Mouse (Mus musculus) gastrocnemius, adult 2 months (tissue): ENCODE results near the gene Kcnq5. TPM values are rescaled to one million over a fixed set of nuclear protein-coding genes. Genes with fewer than 3 reads are reported as not detected.

Experiments used
- DNase-seq: peaks from one replicate; pipeline ENCODE4 v3.0.0; 2022
- H3K27ac ChIP-seq: fragments of 200-600 bp; 2 replicates; pipeline ENCODE4 v1.8.1; 2022; ENCODE audit warnings: mild to moderate bottlenecking
- H3K4me3 ChIP-seq: fragments of 200-600 bp; 2 replicates; pipeline ENCODE4 v1.8.1; 2022; ENCODE audit warnings: mild to moderate bottlenecking, moderate library complexity
- CTCF ChIP-seq: fragments of 200-600 bp; IDR thresholded peaks from 2 replicates; pipeline ENCODE4 v1.8.1; 2022; ENCODE audit warnings: antibody characterized with exemption, mild to moderate bottlenecking, moderate library complexity
- intact Hi-C: fragments of 180-260 bp; cut with DNase I; formaldehyde crosslinking; loops from one replicate; pipeline ENCODE4 v1.15.1; 2025
- total RNA-seq, 2 experiments: library from RNA; stranded (reverse); gene quantifications; 2 replicates each; pipeline ENCODE4 v1.2.3; 2021

Kcnq5 gene
- total RNA-seq, 2 experiments from 2014 or later: 9.2 to 18.8 TPM

GRCm38 (mm10) chr1:21927182-21927581 lies 34.6 kb downstream of the Kcnq5 start:
- DNase-seq: no peak
- Histone ChIP-seq H3K4me3 (no peak overlapping the region), H3K27ac (no peak overlapping the region)
- no peak for TF ChIP-seq CTCF
- intact Hi-C loops: no loop called here

- intact Hi-C loops: no loop called here
- TF ChIP-seq CTCF: no peak
- no peak overlapping the region for H3K4me3 ChIP-seq
- H3K27ac ChIP-seq: no peak overlapping the region
- DNase-seq: no peak
Measured at GRCm38 (mm10) chr1:21923293-21923642, 38.5 kb downstream of the Kcnq5 start.

DNA sequence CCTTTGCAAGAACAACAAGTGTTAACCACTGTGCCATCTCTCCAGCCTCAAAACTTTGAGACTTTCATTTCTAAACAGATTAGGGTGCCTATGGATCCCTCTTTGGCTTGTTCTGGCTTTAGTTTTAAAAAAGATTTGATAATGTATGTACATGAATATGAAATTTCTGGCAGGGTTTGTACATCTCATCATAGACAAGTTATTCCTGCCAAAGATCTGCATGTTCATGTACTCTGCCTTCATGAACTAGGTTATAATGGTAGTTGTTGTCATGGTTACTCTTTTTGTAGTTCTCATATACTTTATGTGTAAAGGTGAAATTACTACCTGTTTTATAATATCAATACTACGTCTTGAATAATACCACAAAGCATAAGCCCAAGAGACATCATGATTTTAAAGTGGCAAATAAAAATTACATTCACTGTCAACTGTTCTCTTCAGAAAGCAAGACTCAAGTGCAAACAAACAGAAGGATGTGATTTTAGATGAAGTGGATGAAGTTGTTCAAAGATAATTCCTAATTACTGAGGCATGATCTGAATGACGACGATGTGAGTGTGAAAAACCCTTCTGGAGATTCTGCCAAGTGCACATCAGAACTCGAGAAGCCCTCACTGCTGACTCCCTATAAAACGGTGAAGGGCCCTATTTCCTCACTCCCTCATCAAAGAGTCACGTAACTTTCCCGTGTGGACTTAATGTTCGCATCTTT lies 39.0 kb downstream of the Kcnq5 start:
- TF ChIP-seq CTCF: no peak
- Histone ChIP-seq H3K4me3 (no peak overlapping the region), H3K27ac (no peak overlapping the region)
- DNase-seq: no peak
- intact Hi-C loops: no loop called here

- DNase-seq: no peak
- TF ChIP-seq CTCF: no peak
- intact Hi-C loops: no loop called here
- Histone ChIP-seq H3K27ac (no peak overlapping the region), H3K4me3 (no peak overlapping the region)
Measured at GRCm38 (mm10) chr1:21919276-21919675, 42.5 kb downstream of the Kcnq5 start.

DNA sequence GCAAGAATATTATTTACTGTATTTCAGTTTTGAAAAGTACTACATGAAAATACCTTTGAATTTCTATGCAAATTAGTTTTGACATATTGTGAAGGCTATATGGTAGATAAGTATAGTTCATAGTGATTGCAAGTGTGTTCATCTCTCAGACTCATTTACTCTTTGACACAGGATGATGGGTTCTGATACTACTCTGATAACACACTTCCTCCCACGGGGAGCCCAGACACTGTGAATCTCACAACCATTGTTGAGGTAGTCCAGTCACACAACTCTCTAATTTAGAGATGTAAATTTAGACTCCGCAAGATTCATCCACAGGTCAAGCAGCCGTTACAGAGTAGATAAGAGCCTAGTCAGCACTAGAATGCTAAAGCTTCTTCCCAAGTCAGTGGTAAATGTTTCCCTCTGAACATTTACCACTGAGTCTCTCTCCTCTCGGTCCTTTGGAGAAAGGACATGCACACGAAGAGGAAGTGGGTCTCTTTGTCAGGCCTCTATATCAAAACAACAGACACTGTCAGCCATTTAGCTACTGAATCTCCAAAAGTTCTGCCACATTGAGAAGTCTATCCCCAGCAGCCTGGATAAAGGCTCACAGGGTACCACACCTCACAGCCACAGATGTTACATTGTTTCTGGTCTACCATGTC lies 65.5 kb downstream of the Kcnq5 start:
- DNase-seq: no peak
- intact Hi-C loops: no loop called here
- H3K27ac ChIP-seq: no peak overlapping the region
- no peak for TF ChIP-seq CTCF
- no peak overlapping the region for H3K4me3 ChIP-seq

DNA sequence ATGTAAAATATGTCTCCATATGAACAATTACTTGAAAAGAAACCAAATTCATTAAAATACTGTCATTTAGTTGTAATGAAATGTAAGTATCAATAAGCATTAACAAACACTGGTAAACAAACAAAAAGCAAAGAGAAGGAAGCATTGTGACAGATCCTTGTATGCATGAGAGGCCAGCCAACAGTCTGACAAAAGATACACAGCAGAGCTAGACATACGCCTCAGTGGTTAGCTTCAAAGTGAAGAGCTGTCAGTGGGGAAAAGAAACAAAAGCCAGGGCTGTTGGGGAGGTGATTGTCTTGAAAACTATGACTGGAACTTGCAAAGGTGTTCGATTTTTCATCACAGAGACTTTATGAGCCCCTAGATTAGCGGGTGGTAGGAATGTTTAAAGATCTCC lies 78.0 kb downstream of the Kcnq5 start:
- Histone ChIP-seq H3K4me3 (no peak overlapping the region), H3K27ac (no peak overlapping the region)
- intact Hi-C loops: no loop called here
- DNase-seq: no peak
- no peak for TF ChIP-seq CTCF

- H3K27ac ChIP-seq: no peak overlapping the region
- intact Hi-C loops: no loop called here
- TF ChIP-seq CTCF: no peak
- H3K4me3 ChIP-seq: no peak overlapping the region
- DNase-seq: no peak
Measured at GRCm38 (mm10) chr1:21870889-21871288, 90.9 kb downstream of the Kcnq5 start.

- no peak overlapping the region for H3K27ac ChIP-seq
- DNase-seq: no peak
- intact Hi-C loops: no loop called here
- H3K4me3 ChIP-seq: no peak overlapping the region
- TF ChIP-seq CTCF: no peak
Measured at GRCm38 (mm10) chr1:21868484-21868883, 93.3 kb downstream of the Kcnq5 start.

DNA sequence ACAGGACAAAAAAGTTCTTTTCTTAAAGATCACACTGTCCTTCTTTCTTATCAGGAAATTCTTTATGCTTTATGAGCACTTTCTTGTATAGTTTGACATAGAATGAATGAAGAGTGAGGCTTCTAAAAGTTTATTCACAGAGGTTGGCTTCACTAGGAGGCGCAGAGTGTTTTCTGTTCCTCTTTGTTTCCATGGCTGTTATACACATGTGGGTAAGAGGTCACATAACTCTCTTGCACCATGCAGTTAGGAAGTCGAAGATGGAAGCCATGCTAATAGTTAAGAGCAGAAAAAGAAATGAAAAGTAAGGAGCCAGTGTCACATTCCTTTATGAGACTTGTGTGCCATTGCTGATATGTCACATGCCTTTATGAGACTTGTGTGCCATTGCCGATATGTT lies 105.3 kb downstream of the Kcnq5 start:
- intact Hi-C loops: no loop called here
- no peak overlapping the region for H3K4me3 ChIP-seq
- no peak for DNase-seq
- no peak for TF ChIP-seq CTCF
- no peak overlapping the region for H3K27ac ChIP-seq

GRCm38 (mm10) chr1:21838534-21838933 lies 123.2 kb downstream of the Kcnq5 start:
- Histone ChIP-seq H3K4me3 (no peak overlapping the region), H3K27ac (no peak overlapping the region)
- TF ChIP-seq CTCF: no peak
- DNase-seq: no peak
- intact Hi-C loops: no loop called here

DNA sequence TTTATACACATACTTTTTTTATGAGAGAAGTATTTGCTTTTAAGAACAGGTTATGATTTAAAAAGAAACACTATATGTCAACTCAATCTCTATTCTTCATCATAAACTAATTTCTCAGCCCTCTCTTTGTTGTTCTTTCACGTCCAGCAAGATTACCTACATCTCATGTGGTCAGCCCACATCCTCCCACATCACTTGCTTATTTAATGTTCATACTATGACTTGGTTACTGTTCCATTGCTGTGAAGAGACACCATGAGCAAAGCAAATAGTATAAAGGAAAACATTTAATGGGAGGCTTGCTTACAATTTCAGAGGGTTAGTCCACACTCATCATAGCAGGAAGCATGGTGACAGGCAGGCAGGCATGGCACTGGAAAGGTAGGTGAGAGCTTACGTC lies 124.4 kb downstream of the Kcnq5 start:
- H3K27ac ChIP-seq: no peak overlapping the region
- no peak for DNase-seq
- H3K4me3 ChIP-seq: no peak overlapping the region
- no peak for TF ChIP-seq CTCF
- intact Hi-C loops: no loop called here

- intact Hi-C loops: no loop called here
- DNase-seq: no peak
- no peak for TF ChIP-seq CTCF
- H3K4me3 ChIP-seq: no peak overlapping the region
- no peak overlapping the region for H3K27ac ChIP-seq
Measured at GRCm38 (mm10) chr1:21836337-21836736, 125.4 kb downstream of the Kcnq5 start.

DNA sequence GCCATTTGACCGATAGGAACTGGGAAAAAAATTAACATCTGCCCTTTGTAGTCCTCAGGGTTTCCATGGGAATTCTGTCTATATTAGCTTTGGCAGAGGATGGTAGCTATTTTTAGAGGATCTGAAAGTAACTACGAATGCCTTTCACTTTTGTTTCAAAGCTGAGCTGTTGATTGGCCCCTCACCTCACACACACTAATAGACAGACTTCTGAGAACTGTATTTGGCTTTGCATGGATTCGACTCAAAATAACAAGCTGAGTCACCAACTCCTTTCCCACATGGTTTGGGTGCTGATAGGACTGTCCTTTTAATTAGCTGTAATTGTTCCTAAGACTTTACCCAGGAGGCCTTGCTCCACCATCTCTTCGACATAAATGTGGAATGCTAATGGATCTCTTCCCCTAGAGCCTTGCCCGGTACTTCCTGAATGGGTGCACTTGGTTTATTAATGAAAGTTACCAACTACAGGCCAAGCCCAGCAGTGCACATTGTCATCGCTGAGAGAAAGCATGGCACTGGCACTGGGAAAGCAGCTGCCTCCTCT lies 131.8 kb downstream of the Kcnq5 start:
- DNase-seq: no peak
- Histone ChIP-seq H3K27ac (no peak overlapping the region), H3K4me3 (peak overlapping the region; percentile 23)
- intact Hi-C loops: no loop called here
- no peak for TF ChIP-seq CTCF
